Mouse (Mus musculus): ENCODE results near the gene Egflam. TPM values are rescaled to one million over a fixed set of nuclear protein-coding genes. Genes with fewer than 3 reads are reported as not detected.

Egflam gene
- polyA plus RNA-seq, 1 experiment, result not detected

DNA sequence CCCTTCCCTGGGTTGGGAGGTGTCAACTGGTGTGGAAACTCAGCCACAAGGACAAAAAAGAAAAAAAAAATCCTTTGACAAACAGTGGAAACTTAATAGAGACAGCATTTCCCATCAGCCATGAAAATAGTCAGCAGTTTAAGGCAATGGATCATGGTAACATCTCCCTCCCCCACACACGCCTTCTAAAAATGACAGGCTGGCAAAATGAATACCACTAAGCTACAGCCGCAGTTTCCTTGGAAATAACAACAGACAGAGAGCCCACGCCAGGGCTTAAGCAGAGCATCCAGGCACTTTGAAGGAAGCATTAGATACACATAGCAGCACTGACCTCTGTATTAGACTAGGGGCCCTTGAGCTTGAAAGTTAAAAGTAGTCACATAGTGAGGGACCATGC is 157.2 kb downstream of the Egflam start:
- Histone ChIP-seq H3K27ac (ENCODE audit: insufficient read depth, low read depth, low read length) (no peak overlapping the region), H3K4me3 (ENCODE audit: insufficient read depth, low read depth, low read length) (no peak overlapping the region), H3K4me1 (ENCODE audit: control insufficient read depth, insufficient read depth, low read length) (no peaks in the 10 kb centered on the region)
- TF ChIP-seq CTCF (IDR thresholded peaks at IDR 0.05; ENCODE audit: insufficient read depth, low read depth, low read length) (no peak), POLR2A (IDR thresholded peaks at IDR 0.05; ENCODE audit: insufficient read depth, low read depth, low read length) (no peak)
- 65% methylated on average over 3 of the region's 3 CpGs for WGBS

DNA sequence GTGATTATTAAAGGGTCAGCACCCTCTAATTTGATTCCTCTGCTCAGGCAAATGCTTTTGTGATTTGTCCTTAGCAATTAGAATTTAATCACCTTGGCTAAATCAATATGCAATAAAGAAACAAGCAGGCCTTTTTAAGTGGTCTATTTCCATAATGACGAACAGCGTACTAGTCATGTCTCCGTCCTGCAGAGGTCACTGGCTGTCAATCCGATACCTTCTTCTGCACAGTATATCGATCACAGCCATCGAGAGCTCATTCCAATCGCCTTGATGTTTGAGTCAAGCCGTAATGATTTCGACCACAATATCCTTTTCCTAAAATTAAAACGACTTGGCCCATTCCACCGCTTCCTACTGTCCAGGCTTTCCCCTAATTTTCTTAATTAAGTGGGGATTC is 158.3 kb downstream of the Egflam start:
- Histone ChIP-seq H3K4me1 (ENCODE audit: control insufficient read depth, insufficient read depth, low read length) (no peaks in the 10 kb centered on the region), H3K27ac (ENCODE audit: insufficient read depth, low read depth, low read length) (no peak overlapping the region), H3K4me3 (ENCODE audit: insufficient read depth, low read depth, low read length) (no peak overlapping the region)
- 85% methylated on average over 11 of the region's 11 CpGs for WGBS
- TF ChIP-seq POLR2A (IDR thresholded peaks at IDR 0.05; ENCODE audit: insufficient read depth, low read depth, low read length), result no peak
- TF ChIP-seq CTCF (IDR thresholded peaks at IDR 0.05; ENCODE audit: insufficient read depth, low read depth, low read length), result no peak

DNA sequence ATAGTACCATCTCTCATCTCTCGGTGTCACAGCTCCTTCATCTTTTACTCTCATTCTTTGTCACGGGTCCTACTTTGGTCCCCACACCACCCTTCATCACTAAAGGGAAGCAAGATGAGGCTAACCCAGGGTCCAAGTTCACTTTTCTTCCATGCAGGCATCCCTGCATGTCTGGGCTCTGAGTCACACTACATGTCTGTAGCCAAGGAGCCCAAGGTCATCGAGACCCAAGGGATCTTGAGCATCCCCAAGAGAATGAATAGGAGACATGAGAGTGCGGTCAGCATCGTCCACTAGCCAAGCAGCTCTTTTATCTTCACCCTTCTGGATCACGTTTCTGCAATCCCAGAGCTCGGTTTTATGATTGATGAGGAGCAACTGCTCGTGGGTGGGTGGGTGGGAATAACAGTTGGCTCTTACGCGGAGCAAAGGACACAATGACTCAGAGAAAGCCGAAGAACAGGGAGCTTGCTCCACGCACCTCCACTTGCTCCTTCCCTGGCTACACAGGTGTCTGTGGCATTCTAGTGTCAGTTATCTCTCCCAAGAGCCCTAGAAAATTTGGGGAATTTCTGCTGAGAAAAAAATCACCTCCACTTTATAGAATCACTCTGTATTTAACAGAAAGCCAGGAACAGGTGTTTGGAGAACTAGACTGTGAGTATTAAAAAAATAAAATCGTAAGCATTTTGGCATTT is 164.7 kb downstream of the Egflam start:
- WGBS, result 82% methylated on average over 13 of the region's 13 CpGs
- no peak overlapping the region for H3K27ac ChIP-seq (ENCODE audit: insufficient read depth, low read depth, low read length)
- no peak overlapping the region for H3K4me3 ChIP-seq (ENCODE audit: insufficient read depth, low read depth, low read length)
- no peaks in the 10 kb centered on the region for H3K4me1 ChIP-seq (ENCODE audit: control insufficient read depth, insufficient read depth, low read length)
- TF ChIP-seq POLR2A (IDR thresholded peaks at IDR 0.05; ENCODE audit: insufficient read depth, low read depth, low read length), result no peak
- no peak for TF ChIP-seq CTCF (IDR thresholded peaks at IDR 0.05; ENCODE audit: insufficient read depth, low read depth, low read length)

DNA sequence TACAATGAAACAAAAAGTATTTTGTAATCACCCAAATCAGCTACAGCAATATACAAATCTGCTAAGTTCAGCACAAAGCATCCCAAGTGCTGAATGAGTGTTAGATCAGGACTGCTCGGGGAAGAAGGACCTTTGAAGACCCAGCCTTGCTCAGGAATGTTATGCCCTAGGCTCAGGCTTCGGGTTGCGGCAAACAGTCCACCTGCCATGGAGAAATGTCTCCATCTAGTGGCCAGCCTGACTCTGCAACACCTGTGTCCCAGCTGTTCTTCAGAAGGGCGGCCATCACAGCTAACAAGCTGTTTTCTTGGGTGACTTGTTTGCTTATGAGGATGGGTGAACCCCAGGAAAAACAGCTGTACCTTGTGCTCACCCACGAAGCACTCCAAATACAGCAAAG is 172.0 kb downstream of the Egflam start:
- Histone ChIP-seq H3K27ac (ENCODE audit: insufficient read depth, low read depth, low read length) (no peak overlapping the region), H3K4me1 (ENCODE audit: control insufficient read depth, insufficient read depth, low read length) (no peaks in the 10 kb centered on the region), H3K4me3 (ENCODE audit: insufficient read depth, low read depth, low read length) (no peak overlapping the region)
- 4% methylated on average over 5 of the region's 5 CpGs for WGBS
- TF ChIP-seq POLR2A (IDR thresholded peaks at IDR 0.05; ENCODE audit: insufficient read depth, low read depth, low read length), result no peak
- peak; percentile 97 for TF ChIP-seq CTCF (IDR thresholded peaks at IDR 0.05; ENCODE audit: insufficient read depth, low read depth, low read length)

DNA sequence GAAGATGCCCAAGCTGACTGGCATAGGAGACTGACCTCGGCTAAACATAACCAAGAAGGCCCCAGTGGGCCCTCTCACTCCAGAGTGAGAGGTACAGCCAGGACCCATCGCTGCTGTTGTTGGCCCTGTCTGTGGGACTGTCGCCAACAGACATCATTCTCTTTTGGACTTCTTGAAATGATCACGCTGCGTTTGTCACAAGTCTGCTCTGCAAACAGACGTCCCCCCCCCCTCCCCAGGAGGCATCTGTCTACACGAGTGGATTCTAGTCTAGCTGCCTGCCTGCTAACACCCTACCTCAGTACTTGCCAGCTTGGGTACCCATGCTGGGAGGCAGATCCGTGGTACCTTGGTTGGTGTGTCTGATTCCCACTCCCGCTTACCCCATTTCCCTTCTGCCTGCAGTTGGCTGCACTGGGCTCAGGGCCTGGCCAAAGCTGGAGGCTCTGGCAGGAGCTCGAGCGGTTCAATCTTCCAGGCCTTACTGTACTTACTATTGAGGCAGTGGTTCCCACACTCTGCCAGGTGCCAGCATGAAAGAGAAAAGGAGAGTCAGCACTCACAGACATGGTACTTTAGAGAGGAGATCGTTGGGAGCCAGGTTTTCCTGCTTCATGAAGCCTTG is 173.9 kb downstream of the Egflam start:
- Histone ChIP-seq H3K27ac (ENCODE audit: insufficient read depth, low read depth, low read length) (no peak overlapping the region), H3K4me3 (ENCODE audit: insufficient read depth, low read depth, low read length) (no peak overlapping the region), H3K4me1 (ENCODE audit: control insufficient read depth, insufficient read depth, low read length) (no peaks in the 10 kb centered on the region)
- TF ChIP-seq POLR2A (IDR thresholded peaks at IDR 0.05; ENCODE audit: insufficient read depth, low read depth, low read length) (no peak), CTCF (IDR thresholded peaks at IDR 0.05; ENCODE audit: insufficient read depth, low read depth, low read length) (no peak)
- WGBS, result 76% methylated on average over 12 of the region's 12 CpGs

DNA sequence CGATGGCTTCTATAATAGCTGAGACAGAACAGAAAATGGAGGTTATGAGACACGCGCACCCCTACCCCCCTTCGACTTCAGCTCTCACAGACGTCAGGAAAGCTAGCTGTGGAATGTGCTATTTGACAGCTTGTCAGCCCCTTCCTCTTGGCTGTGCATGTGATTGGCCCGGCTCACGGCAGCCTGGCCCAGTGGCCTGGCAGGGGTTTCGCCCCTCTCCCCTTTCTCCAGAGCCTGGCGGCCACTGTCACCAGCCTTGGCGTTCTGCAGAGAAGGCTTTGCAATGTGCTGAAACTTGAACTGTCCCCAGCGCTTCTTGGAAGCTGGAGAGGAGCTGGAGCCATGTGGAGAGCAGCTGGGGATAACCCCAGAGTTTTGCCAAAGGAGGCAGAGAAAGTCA is 175.4 kb downstream of the Egflam start:
- TF ChIP-seq POLR2A (IDR thresholded peaks at IDR 0.05; ENCODE audit: insufficient read depth, low read depth, low read length), result no peak
- TF ChIP-seq CTCF (IDR thresholded peaks at IDR 0.05; ENCODE audit: insufficient read depth, low read depth, low read length), result no peak
- no peak overlapping the region for H3K4me3 ChIP-seq (ENCODE audit: insufficient read depth, low read depth, low read length)
- no peak overlapping the region for H3K27ac ChIP-seq (ENCODE audit: insufficient read depth, low read depth, low read length)
- no peaks in the 10 kb centered on the region for H3K4me1 ChIP-seq (ENCODE audit: control insufficient read depth, insufficient read depth, low read length)
- WGBS, result 67% methylated on average over 11 of the region's 11 CpGs

DNA sequence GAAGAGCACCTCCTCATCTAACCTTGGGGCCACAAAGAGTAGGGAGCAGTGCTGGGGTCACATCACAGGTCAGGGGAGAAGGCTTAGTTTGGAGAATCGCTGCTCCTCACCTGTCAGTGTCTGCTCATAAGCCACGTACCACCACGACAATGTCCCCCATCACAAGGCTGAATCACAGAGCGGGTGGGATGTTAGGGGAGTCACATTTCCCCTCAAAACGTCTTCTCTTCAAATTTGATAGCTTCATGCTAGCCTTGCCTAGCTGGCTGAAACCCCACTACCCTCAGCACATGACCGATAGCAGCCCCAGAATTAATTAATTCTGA is 181.0 kb downstream of the Egflam start:
- no peaks in the 10 kb centered on the region for H3K4me1 ChIP-seq (ENCODE audit: control insufficient read depth, insufficient read depth, low read length)
- 89% methylated on average over 6 of the region's 6 CpGs for WGBS

DNA sequence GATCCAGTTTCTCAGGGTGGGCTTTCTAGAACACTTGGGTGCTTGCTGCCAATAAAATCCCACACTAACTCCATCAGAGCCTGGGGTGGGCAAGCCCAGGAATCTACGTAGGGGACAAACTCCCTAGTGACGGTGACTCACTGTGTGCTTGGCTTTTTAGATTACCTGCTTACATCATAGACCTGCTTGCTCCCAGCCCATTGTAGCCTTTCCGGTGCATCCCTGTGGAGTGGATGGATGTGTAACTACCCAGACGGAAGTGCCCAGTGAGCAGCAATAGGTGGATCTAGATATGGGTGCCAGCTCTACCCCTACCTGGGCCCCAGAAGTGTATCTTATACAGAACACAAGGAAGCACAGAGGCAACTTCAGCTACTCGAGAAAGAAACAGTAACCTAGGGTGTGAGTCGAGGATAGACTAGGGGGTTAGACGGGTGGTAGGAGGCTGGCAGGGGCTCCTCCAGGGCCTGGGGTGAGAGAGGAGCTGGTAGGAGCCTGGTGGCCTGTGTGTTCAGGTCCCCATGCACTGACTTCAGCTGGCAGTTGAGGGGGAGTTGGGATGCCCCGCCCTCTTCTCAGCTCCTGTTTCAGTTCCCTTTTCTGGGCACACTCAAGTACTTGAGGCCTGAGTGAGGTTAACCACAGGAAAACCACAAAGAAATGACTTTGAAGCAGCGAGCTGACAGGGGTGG is 181.5 kb downstream of the Egflam start:
- H3K4me3 ChIP-seq (ENCODE audit: insufficient read depth, low read depth, low read length), result no peak overlapping the region
- WGBS, result 91% methylated on average over 9 of the region's 9 CpGs
- TF ChIP-seq CTCF (IDR thresholded peaks at IDR 0.05; ENCODE audit: insufficient read depth, low read depth, low read length) (no peak), POLR2A (IDR thresholded peaks at IDR 0.05; ENCODE audit: insufficient read depth, low read depth, low read length) (no peak)
- no peak overlapping the region for H3K27ac ChIP-seq (ENCODE audit: insufficient read depth, low read depth, low read length)
- H3K4me1 ChIP-seq (ENCODE audit: control insufficient read depth, insufficient read depth, low read length), result no peaks in the 10 kb centered on the region

More for the DNA sequence above, 181.0 kb downstream of the Egflam start:
- TF ChIP-seq POLR2A (IDR thresholded peaks at IDR 0.05; ENCODE audit: insufficient read depth, low read depth, low read length), result no peak
- no peak for TF ChIP-seq CTCF (IDR thresholded peaks at IDR 0.05; ENCODE audit: insufficient read depth, low read depth, low read length)
- H3K27ac ChIP-seq (ENCODE audit: insufficient read depth, low read depth, low read length), result no peak overlapping the region
- no peak overlapping the region for H3K4me3 ChIP-seq (ENCODE audit: insufficient read depth, low read depth, low read length)

DNA sequence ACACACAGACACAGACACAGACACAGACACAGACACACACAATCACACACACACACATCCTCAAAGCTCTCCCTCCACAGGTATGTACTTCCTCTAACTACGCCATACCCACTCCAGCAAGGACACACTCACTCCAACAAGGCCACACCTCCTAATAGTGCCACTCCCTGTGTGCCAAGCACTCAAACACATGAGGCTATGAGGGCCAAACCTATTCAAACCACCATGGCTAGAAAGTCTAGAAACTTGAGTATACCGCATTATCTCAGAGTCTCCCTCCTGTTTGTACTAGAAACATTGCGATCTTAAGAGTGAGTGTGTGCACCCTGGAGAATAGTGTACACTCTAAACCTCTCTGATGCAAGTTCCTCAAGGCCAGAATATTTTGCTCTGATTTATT is 182.3 kb downstream of the Egflam start:
- no peak overlapping the region for H3K4me3 ChIP-seq (ENCODE audit: insufficient read depth, low read depth, low read length)

More for the DNA sequence above, 182.3 kb downstream of the Egflam start:
- TF ChIP-seq POLR2A (IDR thresholded peaks at IDR 0.05; ENCODE audit: insufficient read depth, low read depth, low read length) (no peak), CTCF (IDR thresholded peaks at IDR 0.05; ENCODE audit: insufficient read depth, low read depth, low read length) (no peak)
- 98% methylated on average over 3 of the region's 3 CpGs for WGBS
- H3K4me1 ChIP-seq (ENCODE audit: control insufficient read depth, insufficient read depth, low read length), result no peaks in the 10 kb centered on the region
- no peak overlapping the region for H3K27ac ChIP-seq (ENCODE audit: insufficient read depth, low read depth, low read length)

Measured in olfactory bulb, adult 2 months (tissue).